Mouse (Mus musculus): ENCODE data around the gene Mgat5.

Mgat5 gene

DNA sequence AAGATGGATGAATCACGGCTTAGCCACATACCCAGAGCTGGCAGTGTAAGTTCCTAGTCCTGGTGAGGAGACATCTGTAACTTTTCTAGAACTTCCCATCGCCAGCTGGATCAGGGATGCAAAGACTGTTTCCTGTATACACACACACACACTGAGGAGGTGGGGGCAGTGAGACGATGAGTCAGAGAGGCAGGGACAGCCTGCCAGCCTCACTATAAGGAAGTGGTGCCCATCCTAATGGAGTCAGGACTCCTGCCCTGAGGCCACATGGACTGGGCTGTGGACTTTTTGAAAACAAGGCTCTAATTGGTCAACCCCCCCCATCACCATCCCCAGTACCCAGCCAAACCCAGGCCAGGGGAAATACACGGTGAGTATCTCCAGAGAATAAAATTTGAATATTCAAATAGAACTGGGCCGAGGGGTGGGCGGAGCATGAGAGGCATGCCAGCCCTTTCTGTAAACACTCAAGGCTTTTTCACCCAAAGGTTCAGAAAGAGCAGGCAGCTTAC is 220.3 kb downstream of the Mgat5 start:
- DNase-seq (ENCODE audit: low spot score in 2 of 2) = peak in 1 of 2 experiments; percentile 10

DNA sequence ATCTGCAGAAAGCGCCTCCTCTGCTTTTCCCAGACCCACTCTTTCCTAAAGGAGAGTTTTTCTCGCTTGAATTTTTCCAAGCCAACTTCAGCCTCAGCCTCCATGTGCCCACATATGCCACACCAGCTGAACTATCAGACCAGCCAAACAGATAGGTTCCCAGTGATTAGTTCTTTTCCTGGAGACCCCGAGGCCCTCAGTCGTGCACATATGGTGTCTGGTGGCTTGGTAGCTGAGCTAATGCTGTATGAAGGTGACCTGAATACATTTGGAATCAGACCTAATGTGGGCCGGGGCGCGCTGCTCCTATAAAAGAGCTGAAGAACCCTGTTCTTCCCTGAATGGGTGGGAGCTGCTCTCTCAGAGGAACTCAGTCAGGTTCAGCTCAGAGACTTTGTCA is 225.5 kb downstream of the Mgat5 start:
- DNase-seq (ENCODE audit: low spot score in 2 of 2) = no peak

- DNase-seq (ENCODE audit: low spot score in 2 of 2) = no peak
Observed at GRCm38 (mm10) chr1:127434829-127435228, 230.0 kb downstream of the Mgat5 start.

DNA sequence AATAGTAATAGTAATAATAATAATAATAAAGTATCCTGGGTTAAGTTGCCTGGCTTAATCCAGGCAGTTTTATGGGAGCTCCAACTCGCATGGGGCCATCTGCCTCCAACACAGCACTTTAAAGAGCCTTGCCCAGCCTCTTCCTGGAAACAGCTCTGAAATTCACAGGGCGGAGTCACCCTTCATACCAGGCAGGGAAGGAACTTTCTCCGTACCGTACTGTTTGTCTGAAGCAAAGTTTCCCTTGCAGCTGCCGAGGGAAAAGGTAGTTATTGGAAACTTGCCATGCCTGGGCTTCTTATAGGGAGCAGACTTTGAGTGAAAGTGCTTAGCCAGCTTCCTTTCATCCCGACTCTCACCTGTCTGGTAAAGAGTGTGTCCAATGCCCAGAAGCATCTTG is 232.3 kb downstream of the Mgat5 start:
- no peak for DNase-seq (ENCODE audit: low spot score in 2 of 2)

DNA sequence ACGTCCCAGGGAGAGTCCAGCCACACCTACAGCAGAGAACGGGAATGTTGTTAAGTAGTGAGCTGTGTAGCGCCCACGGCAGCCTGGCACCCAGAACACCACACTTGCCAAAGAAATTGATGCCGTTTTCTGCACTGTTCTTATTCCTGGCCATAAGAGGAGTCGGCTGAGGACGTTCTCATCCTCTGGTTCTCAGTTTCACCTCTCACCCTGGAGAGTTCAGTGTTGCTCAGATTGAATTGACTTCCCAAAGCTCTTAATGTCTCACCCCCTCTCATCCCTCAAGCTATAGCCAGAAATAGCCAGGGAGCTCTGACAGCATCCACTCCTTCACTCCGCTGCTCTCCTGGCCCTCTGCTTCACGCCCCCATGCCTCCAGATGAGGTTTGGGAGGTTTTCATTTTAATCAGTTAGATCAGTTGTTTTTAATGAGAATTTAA is 234.7 kb downstream of the Mgat5 start:
- no peak for DNase-seq (ENCODE audit: low spot score in 2 of 2)

- DNase-seq (ENCODE audit: low spot score in 2 of 2) = no peak
Observed at GRCm38 (mm10) chr1:127441007-127441406, 236.2 kb downstream of the Mgat5 start.

DNA sequence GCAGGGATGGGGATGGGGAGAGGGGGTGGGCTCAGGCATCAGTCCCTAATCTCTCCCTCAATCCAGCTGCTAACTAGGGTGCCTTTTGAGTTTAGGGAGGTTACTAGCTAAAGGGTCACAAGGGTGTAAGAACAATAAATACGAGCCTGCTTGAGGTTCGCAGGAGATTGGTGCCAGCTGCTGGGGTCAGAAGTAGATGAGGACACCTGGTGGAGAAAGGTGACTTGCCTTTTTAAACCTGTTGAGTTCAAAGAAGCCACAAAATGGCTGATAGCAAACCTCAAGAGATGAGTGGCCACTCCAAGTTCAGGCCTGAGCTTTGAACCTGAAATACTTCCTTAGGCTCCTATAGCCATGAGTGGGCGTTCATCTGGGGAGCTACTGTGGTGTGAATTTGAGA is 236.9 kb downstream of the Mgat5 start:
- no peak for DNase-seq (ENCODE audit: low spot score in 2 of 2)

- no peak for DNase-seq (ENCODE audit: low spot score in 2 of 2)
Observed at GRCm38 (mm10) chr1:127442880-127443877, 238.4 kb downstream of the Mgat5 start.

DNA sequence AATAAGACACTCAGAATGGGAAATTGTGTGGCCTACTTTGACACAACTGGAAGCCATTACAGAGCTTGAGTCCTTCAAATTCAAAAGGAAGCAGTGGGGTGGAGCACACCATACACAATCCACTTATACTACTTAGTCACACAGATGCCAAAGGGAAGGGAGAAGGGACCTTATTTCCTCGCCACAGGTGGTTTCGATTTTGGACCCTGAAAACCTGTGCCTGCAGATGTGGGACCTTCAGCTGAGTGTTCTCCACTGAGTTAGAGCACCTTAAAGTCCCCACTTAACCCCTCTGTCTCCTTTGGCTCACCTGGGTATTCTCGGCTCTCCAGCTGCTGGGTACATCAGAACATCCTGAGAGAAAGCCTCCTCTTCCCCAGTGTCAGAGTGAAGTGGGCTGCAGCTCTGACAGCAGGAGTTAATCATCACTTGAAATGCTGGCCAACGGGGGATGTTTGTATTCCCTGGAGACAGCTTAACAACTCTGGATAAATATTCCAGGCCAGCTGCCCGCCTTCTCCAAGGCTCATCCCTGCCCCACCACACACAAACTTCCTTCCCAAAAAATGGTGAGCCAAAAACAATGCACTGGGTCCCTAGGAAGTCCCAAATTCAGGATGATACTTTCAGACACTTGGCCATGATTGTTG is 240.1 kb downstream of the Mgat5 start:
- no peak for DNase-seq (ENCODE audit: low spot score in 2 of 2)

DNA sequence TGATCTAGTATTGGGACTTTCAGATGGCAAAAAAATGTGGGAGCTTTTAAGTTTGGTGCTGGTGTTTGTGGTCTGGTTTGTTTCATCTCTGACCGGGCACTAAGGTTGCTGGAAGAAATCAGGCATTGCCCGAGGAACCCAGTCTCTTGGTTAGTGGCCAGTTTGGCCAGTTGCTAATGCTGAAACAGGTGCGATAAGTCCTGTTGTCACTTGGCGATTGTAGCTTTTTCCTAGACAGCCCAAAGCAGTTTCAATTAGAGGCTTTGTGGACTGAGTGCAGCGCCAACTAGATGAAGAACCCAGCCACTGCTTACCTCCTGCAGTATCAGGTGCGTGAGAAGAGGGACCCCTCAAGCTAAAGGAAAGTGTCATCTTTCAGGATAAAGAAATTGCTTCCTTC is 248.6 kb downstream of the Mgat5 start:
- DNase-seq (ENCODE audit: low spot score in 2 of 2) = no peak

- DNase-seq (ENCODE audit: low spot score in 2 of 2) = peak in 1 of 2 experiments; percentile 21
Observed at GRCm38 (mm10) chr1:127459015-127459451, 254.2 kb downstream of the Mgat5 start.

- DNase-seq (ENCODE audit: low spot score in 2 of 2) = no peak
Observed at GRCm38 (mm10) chr1:127459576-127459975, 254.8 kb downstream of the Mgat5 start.

DNA sequence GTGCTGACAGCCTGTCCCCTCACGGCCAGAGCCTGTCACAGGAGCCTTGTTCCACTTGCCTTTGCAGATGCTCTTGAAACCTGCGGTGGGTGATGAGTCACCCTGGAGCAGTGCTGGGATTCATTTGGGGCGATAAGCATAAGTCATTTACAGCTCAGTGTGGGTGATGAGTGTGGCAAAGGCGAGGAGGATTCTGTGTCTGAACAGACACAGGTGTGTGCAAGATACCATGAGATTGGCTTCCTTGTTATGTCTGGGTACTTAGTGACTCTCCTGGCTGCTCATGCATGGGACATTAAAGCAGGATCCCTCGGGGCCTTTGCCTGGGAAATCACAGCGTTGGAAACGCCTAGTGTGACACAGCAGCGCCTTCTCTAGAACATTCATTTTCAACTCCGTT is 256.2 kb downstream of the Mgat5 start:
- DNase-seq (ENCODE audit: low spot score in 2 of 2) = no peak

DNA sequence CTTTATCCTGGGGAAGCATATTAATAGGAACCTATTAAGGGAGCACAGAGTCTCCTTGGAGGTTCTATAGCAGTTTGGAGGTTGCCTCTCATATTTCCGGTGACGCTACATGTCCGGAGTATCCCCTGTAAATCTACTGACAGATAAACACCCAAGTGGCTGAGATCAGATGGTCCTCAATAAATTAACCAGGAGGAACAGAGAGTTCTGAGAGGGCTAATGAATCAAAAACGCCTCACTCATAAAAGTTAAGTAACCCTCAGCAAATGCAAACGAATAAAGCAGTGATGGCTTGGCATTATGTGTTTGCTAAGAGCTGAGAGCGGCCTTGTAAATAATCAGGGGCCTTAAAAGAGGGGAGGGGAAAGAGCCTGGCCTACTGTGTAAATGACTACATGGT is 259.2 kb downstream of the Mgat5 start:
- DNase-seq (ENCODE audit: low spot score in 2 of 2) = no peak

DNA sequence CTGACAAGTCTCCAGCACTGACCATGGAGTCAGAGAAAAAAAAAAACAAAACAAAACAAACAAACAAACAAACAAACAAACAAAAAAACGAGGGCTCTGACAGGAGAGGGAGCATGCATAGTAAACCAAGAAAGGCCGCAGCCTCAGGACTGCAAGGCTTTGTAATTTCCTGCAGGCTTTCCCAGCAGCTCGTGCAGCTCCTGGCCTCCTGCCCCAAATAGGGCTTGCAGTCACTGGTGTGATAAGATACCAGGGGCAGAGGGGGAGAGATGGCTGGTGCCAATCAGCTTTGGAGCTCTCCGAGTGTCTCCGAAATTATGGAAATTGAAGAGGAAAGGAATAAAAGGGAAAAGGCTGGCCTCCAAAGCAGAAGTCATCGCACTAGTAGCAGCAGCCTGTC is 260.5 kb downstream of the Mgat5 start:
- no peak for DNase-seq (ENCODE audit: low spot score in 2 of 2)

- no peak for DNase-seq (ENCODE audit: low spot score in 2 of 2)
Observed at GRCm38 (mm10) chr1:127467238-127467637, 262.4 kb downstream of the Mgat5 start.

- no peak for DNase-seq (ENCODE audit: low spot score in 2 of 2)
Observed at GRCm38 (mm10) chr1:127470175-127470574, 265.4 kb downstream of the Mgat5 start.

GRCm38 (mm10) chr1:127475756-127476155 is 270.9 kb downstream of the Mgat5 start:
- DNase-seq (ENCODE audit: low spot score in 2 of 2) = no peak

GRCm38 (mm10) chr1:127482911-127483310 is 278.1 kb downstream of the Mgat5 start:
- no peak for DNase-seq (ENCODE audit: low spot score in 2 of 2)

- DNase-seq (ENCODE audit: low spot score in 2 of 2) = no peak
Observed at GRCm38 (mm10) chr1:127484188-127484587, 279.4 kb downstream of the Mgat5 start.

- DNase-seq (ENCODE audit: low spot score in 2 of 2) = peak; percentile 31 to 61
Observed at GRCm38 (mm10) chr1:127484826-127485225, 280.0 kb downstream of the Mgat5 start.

DNA sequence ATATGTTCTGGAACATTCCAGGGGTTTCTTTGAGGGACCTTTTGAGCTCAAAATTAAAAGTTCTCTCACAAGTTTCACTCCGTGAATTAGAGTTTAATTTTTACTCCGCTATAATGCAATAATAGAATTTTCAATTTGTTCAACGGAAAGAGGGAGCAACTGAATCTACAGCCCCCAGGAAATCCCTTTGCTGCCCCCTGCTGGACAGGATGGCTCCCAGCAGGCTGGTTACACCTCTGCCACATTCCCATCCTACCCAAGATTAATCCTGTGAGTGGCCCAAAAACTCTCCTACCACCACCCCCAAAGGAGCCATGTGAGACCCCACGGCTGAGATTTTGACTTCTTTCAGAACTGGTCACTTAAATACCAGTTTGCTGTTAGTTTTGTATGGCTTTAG is 282.3 kb downstream of the Mgat5 start:
- peak in 1 of 2 experiments; percentile 34 for DNase-seq (ENCODE audit: low spot score in 2 of 2)

Measured in spleen, postnatal 14 days (tissue).